Mouse (Mus musculus) adrenal gland, postnatal 14 days (tissue): ENCODE measurements around the gene Gm4969. TPM values are rescaled to one million over a fixed set of nuclear protein-coding genes. Genes with fewer than 3 reads are reported as not detected.

Source experiments
- DNase-seq: peaks from one replicate; pipeline ENCODE4 v3.0.0; 2021; ENCODE audit warnings: mixed read lengths
- microRNA-seq, 2 experiments: library from miRNA; unstranded; fragments of <30 nt; microRNA quantifications; one replicate each; pipeline ENCODE4 v1.2.0; 2021
- total RNA-seq: library from RNA; stranded (reverse); gene quantifications from 2 replicates; pipeline ENCODE4 v1.2.3, GENCODE M21; 2021

The Gm4969 gene
- total RNA-seq, 1 experiment from 2014 or later = 0.19 TPM

DNA sequence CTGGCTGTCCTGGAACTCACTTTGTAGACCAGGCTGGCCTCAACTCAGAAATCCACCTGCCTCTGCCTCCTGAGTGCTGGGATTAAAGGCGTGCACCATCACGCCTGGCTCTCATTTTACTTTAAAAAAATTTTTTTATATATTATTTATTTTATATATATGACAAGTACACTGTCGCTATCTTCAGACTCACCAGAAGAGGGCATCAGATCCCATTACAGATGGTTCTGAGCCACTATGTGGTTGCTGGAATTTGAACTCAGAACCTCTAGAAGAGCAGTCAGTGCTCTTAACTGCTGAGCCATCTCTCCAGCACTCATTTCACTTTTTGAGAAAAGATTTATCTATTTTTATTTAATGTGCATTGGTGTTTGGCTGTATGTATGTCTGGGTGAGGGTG is 47.1 kb downstream of the Gm4969 start:
- DNase-seq = peak; percentile 5

DNA sequence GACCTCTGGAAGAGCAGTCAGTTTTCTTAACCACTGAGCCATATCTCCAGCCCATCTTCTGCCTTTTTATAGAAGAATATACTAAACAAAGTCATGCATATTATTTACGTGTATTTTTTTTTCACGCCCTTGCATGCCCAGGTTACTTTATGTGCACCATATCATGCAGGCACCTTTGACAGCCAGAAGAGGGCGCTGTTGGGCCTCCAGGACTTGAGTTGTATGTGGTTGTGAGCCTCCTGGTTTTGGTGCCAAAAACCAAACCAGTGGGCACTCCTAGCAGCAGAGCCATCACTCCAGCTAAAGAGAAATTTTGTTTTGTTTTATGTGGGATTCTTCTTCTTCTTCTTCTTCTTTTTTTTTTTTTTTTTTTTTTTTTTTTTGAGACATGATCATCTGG is 48.7 kb downstream of the Gm4969 start:
- DNase-seq = peak; percentile 65

DNA sequence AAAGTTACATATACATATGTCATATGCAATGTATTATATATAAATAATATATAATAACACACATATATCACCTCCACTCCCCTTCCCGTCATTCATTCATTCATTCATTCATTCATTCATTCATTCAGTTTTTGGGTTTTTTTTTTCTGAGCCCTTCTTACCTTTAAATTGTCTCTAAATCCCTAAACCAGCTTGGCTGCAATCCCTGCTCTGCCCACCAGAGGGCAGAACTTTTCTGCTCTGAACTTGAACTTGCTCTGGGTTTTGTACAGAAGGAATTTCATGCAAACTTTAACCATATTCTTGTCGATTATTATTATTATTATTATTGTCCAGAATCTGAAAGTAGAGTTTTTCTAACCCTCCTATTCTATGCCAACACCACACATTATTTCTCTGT is 49.5 kb downstream of the Gm4969 start:
- DNase-seq = peak; percentile 81

DNA sequence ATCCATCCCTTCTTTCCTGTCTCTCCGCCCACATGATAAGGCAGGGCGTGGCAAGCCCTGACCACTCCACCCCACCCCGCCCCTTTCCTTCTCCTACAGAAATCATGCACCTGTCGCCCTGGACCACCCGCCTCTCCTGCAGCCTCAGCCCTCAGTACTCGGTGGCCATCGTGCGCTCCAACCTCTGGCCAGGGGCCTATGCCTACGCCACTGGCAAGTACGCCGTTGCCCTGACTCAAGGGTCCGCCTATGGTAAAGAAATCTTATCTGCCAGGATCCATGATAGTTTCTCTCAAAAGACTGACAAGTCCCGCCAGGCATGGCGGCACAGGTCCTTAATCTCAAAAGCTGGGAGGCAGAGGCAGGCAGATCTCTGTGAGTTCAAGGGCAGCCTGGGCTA is 50.2 kb downstream of the Gm4969 start:
- no peak for DNase-seq

DNA sequence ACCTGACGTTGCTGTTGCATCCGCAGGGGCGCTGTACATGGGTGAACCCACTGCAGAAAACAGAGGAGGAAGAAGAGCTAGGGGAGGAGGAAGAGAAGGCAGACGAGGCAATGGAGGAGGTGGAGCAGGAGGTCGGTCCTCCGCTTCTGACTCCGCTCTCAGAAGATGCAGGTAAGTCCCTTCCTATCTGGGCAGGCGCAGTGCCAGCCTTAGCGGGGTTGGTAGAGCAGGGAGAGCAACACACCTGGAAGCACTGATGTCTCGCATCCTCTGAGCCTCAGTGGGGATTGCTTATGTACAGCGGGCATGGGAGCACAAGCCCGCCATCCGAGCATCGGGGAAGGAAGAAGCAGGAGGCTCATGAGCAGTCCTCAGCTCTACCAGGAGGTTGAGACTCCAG is 51.1 kb downstream of the Gm4969 start:
- no peak for DNase-seq

DNA sequence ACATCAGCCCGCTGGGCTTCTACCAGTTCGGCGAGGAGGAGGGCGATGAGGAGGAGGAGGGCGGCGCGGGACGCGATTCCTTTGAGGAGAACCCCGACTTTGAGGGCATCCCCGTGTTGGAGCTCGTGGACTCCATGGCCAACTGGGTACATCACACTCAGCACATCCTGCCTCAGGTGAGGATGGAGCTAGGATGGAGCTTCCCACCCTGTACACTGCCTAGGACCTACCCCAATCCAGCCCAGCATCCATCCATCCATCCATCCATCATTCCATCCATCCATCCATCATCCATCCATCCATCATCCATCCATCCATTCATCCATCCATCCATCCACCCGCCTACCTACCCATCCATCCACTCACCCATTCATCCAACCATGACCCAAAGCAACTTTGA is 52.3 kb downstream of the Gm4969 start:
- no peak for DNase-seq

DNA sequence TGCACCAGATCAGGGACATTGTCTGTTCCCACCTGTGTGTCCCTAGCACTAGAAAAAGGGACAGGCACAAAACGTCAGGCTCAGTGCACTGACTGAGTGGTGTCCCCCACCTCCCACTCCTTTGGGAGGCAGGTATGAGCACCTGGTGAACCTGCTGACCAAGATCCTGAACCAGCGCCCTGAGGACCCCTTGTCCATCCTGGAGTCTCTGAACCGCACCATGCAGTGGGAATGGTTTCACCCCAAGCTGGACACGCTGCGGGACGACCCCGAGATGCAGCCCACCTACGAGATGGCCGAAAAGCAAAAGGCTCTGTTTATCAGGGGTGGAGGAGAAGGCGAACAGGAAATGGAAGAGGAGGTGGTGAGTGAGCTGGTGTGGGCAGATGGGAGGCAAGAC is 60.8 kb downstream of the Gm4969 start:
- DNase-seq = no peak

DNA sequence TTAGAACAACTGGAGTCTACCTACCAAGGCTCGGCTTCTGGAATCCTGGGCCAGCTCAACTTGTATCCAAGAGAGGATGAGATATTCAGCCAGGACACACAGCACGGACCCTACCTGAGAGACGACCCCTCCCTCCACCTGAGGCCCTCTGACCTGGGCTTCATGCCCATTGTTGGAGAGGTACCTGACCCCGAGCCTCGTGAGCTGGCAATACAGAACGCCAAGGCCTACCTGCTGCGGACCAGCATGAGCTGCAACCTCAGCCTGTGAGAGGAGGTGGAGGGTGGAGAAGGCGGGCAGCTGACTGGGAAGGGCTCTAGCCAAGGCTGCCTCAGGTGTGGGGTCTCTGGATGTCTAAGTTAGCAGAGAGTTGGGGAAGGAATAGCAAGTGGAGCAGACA is 63.1 kb downstream of the Gm4969 start:
- no peak for DNase-seq

DNA sequence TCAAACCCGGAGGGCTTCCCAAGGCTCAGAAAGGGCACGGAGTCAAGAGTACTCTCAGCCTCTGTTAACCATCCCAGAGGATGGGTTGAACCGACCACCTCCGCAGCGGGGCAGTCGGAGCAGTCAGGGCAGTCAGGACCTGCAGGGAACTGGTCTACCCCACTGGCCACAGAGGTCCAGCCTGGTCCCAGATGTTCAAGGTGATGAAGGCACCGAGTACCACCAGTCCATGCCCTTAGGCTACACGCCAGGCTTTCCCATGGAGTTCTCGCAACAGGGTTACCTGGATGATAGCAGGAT is 63.4 kb downstream of the Gm4969 start:
- no peak for DNase-seq

DNA sequence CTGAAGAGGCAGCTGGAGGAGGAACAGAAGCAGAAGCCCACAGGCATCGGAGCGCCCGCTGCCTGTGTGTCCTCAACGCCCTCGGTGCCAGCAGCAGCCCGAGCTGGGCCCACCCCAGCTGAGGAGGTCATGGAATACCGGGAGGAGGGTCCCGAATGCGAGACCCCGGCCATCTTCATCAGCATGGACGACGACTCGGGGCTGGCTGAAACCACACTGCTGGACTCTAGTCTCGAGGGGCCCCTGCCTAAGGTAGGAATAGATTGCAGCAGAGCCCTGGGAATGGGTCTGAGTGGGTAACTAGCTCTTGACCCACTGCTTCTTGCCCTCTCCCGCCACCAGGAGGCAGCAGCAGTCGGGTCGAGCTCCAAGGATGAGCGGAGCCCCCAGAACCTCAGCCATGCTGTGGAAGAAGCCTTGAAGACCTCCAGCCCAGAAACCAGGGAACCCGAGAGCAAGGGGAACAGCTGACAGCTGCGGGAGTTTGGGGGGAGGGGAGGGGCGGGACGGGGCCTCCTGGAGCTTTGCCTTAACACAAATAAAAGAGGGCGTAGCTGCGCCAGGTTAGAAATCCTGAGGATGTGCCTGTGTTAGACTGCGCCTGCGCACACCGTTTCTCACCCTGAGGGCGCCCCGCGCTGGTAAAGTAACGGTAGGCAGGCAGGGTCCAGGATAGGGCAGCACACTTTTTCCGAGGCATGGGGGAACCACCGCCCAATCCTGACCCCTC is 64.0 kb downstream of the Gm4969 start, which contains the start of gene Rsph6a:
Rsph6a (plus strand) TSS at position 644 of the 730 bp plus-strand sequence.
- DNase-seq = peak; percentile 65

DNA sequence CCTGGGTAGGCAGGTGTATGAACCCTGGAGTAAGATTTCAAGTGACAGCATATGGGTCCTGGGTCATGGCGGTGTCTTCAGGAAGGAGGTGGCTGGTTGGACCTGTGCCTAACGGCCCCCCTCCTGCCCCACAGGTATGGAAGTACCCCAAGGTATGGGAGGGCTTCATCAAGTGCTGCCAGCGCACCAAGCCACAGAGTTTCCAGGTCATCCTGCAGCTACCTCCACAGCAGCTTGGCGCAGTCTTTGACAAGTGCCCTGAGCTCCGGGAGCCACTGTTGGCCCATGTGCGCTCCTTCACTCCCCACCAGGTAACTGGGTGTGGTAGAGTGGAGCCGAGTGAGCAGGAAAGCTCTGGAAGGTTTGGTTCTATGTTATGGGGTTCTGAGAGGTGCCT is 65.0 kb downstream of the Gm4969 start:
- DNase-seq = no peak

DNA sequence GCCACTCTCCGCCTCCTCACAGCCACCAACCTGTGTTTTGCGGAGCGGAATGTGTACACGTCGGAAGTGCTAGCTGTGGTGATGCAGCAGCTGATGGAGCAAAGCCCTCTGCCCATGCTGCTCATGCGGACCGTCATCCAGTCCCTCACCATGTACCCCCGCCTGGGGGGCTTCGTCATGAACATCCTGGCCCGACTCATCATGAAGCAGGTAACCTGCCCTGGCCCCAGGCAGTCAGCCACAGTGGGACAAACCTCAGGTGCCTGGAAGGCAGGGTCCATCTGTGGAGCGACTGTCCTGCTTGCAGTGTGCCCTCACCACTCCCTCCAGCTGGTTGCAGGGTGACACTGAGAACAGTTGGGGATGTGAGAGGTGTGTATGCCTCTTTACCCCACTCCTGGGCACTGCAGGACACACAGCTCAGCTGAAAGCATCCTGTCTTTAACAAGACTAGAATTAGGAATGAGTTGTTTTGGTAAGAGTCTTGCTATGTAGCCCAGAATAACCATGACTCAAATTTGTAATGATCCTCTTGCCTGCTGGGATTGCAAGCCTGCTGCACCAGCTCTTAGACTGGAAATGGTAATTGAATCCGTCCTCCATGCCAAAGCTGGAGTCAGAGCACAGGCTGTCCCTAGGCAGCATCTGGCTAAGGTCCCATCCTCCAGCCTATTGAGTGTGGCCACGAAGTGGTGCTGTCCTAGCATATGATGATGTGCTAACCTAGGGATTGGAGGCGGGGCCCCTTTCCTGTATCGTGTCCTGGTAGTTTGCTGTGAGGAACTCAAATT is 65.6 kb downstream of the Gm4969 start:
- DNase-seq = no peak

DNA sequence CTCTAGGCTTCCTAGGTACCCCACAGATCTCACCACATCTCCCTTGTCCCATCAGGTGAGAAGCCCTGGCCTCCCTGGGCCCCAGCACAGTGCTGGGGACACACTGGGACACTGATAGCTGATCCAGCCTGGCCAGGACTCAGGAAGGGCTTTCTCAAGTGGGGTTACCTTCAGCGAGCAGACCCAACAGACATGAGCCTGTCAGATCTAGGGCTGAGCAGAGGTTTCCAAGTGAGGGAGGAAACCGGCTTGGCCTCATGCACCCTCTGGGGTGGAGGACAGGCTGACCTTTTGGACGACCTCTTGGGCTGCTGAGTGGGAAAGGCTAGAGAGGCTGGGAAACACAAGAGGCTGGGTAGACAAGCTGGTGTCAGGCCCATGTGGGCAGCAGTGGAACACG is 67.0 kb downstream of the Gm4969 start:
- DNase-seq = no peak

DNA sequence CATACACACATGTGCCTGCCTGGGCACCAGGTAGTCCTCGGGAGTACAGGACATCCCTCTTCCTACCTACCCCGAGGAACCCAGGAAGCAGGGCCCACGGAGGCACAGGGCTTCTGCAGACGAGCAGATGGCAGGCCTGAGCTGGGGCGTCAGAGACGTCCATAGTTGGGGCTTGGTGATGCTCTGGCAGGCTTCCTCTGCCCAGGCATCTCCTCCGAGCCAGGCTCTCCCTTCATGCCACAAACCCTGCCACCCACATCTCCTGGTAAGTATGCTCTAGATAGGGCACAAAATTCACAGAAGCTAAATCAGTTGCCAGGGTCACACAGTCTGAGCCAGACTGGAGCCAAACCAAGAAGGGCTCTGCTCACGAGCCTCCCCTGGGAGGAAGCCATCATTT is 68.0 kb downstream of the Gm4969 start:
- no peak for DNase-seq

DNA sequence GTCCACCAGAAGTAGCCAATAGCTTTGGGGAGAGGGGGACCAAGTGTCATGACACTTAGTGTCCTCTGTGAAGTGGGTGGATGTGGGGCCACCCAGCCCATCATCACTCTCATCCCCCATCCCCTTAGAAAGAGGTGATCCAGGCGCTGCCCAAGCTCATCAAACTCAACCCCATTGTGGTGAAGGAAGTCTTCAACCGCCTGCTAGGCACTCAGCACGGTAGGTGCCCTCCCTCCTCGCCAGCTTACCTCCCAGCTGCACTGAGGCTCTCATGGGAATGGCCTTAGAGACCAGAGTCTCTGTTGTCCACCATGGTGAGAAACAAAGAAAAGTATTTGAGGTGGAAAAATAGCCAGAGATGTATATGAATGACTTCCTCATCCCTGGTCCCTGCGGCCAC is 68.9 kb downstream of the Gm4969 start:
- no peak for DNase-seq

Small RNA genes within 50 kb of the gene (microRNA-seq; reads per million reads assigned to microRNA genes)
- 0.85 to 2.3 reads per million in 2 experiments for gene Mir3100

Other genes with a start within 250 kb of the Gm4969 start
- 2.3 and 4.5 TPM in 2 replicates for gene Pglyrp1, start 247.0 kb downstream of the Gm4969 start, total RNA-seq
- gene Ccdc61, start 208.0 kb downstream of the Gm4969 start, total RNA-seq = 12.2 and 12.9 TPM in 2 replicates
- gene Nova2, start 192.5 kb downstream of the Gm4969 start, total RNA-seq = 7.2 and 8.0 TPM in 2 replicates
- gene Nanos2, start 131.0 kb downstream of the Gm4969 start, total RNA-seq = not detected in 2 replicates
- 7.1 and 8.2 TPM in 2 replicates for gene Mypop, start 127.1 kb downstream of the Gm4969 start, total RNA-seq
- gene Irf2bp1, start 114.3 kb downstream of the Gm4969 start, total RNA-seq = 35.9 and 38.6 TPM in 2 replicates
- 0.34 and 6.8 TPM in 2 replicates for gene Foxa3, start 94.8 kb downstream of the Gm4969 start, total RNA-seq
- gene Sympk, start 94.0 kb downstream of the Gm4969 start, total RNA-seq = 83.7 and 84.3 TPM in 2 replicates
- not detected in 2 replicates for gene Rsph6a, start 63.7 kb downstream of the Gm4969 start, total RNA-seq
- gene Dmwd, start 42.1 kb downstream of the Gm4969 start, total RNA-seq = 45.7 and 47.7 TPM in 2 replicates
- gene Dmpk, start 34.5 kb downstream of the Gm4969 start, total RNA-seq = 64.2 and 65.6 TPM in 2 replicates
- 13.3 and 15.3 TPM in 2 replicates for gene Six5, start 23.8 kb downstream of the Gm4969 start, total RNA-seq
- 11.2 and 11.9 TPM in 2 replicates for gene Fbxo46, start 1.5 kb upstream of the Gm4969 start, total RNA-seq
- gene Qpctl, start 30.9 kb upstream of the Gm4969 start, total RNA-seq = 13.2 and 15.2 TPM in 2 replicates
- 79.1 and 87.8 TPM in 2 replicates for gene Snrpd2, start 31.4 kb upstream of the Gm4969 start, total RNA-seq
- gene Gipr, start 47.8 kb upstream of the Gm4969 start, total RNA-seq = 0.71 and 0.93 TPM in 2 replicates
- 36.9 and 46.6 TPM in 2 replicates for gene Eml2, start 58.1 kb upstream of the Gm4969 start, total RNA-seq
- 9.7 and 12.4 TPM in 2 replicates for gene Gpr4, start 94.2 kb upstream of the Gm4969 start, total RNA-seq
- gene Opa3, start 110.0 kb upstream of the Gm4969 start, total RNA-seq = 27.5 and 28.5 TPM in 2 replicates
- gene Vasp, start 153.4 kb upstream of the Gm4969 start, total RNA-seq = 62.0 and 79.0 TPM in 2 replicates
- 0.19 TPM in 1 of 2 replicates, not detected in the other for gene Ppm1n, start 161.7 kb upstream of the Gm4969 start, total RNA-seq
- gene Rtn2, start 164.3 kb upstream of the Gm4969 start, total RNA-seq = 6.0 and 7.9 TPM in 2 replicates
- gene Fosb, start 191.7 kb upstream of the Gm4969 start, total RNA-seq = 2.1 and 22.4 TPM in 2 replicates
- gene Ercc1, start 226.4 kb upstream of the Gm4969 start, total RNA-seq = 37.1 and 46.7 TPM in 2 replicates
- 12.2 and 14.5 TPM in 2 replicates for gene Cd3eap, start 241.1 kb upstream of the Gm4969 start, total RNA-seq
- gene Ppp1r13l, start 241.4 kb upstream of the Gm4969 start, total RNA-seq = 7.3 and 8.3 TPM in 2 replicates